Mouse (Mus musculus): Measurements from ENCODE around the gene Ccdc57. TPM values are rescaled to one million over a fixed set of nuclear protein-coding genes. Genes with fewer than 3 reads are reported as not detected.
"Not testable (repeated sequence)": the region's sequence is repeated elsewhere in the genome, so short reads cannot be mapped to it uniquely, and the experiment has no call there.

The Ccdc57 gene
- total RNA-seq, 2 experiments from 2014 or later, result 2.5 to 4.8 TPM

- DNase-seq, result no peak
These were observed 29.4 kb downstream of the Ccdc57 start for GRCm38 (mm10) chr11:120903159-120903850.

DNA sequence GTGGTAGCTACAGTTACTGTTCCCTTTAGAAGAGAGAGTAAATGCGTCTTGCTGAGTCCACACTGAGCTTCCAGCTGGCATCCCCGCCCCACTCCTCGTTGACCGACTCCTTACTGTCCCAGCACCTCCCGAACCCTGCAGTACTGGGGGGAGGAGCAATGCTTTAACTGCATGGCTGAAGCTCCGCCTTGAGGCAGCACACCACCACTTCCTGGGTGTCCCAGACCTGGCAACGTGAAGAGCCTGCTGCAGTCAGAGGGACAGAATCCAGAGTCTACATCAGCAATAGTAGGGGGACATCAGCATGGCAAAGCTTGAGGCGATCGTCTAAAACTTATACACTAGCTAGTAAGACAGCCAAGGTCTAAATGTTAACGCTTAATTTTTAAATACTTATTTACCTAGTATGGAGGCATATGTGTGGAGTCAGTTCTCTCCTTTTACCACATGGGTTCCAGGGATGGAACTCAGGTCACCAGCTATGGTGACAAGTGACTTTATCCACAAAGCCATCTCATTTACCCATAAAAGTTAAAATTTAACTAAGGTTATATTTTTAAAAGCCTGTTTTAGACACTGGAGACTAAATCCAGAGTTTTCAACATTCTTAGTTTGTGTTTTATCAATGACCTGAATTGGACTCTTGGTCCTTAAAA, 30.1 kb downstream of the Ccdc57 start:
- no peak for DNase-seq

GRCm38 (mm10) chr11:120901729-120902486, 30.8 kb downstream of the Ccdc57 start:
- DNase-seq, result no peak

- DNase-seq, result no peak
These were observed 32.1 kb downstream of the Ccdc57 start for GRCm38 (mm10) chr11:120900276-120901244.

- DNase-seq, result no peak
These were observed 34.5 kb downstream of the Ccdc57 start for GRCm38 (mm10) chr11:120898114-120898548.

DNA sequence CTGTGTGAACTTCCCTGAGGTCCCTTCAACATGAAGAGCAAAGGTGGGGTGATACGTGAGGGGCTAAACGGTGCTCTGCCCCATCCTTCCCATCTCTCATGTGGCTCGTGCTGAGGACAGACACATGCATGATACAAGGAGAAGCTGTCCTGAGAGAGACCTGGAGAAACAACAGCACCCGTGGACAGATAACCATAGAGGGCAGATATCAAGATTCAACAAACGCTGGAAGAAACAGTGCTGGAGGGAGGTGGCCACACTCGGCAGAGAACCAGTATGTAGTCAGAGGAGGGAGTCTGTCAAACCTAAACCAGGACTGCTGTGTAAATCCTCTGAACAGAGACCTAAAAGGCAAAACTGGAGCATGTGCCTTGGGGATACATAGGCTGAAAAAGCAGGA, 37.2 kb downstream of the Ccdc57 start:
- DNase-seq, result no peak

- no peak for DNase-seq
These were observed 38.3 kb downstream of the Ccdc57 start for GRCm38 (mm10) chr11:120894397-120894796.

DNA sequence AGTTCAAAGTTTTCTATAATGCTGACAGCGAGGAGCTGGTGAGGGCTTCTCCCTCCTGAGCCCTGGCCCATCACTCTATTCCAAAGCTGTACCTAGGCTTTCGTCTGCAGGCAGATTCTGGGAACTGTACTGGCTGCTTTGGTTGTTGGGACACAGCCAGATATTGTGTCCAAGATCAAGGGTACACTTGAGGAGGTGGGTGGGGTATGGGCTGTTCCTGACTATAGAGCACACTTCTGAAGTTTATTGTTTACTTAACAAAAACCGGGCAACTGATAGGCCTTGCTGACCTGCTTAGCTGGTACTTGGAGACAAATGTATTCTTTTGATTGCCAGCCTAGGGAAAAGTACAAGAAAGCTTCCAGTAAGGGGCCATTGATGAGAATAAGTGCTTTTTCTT, 43.5 kb downstream of the Ccdc57 start:
- no peak for DNase-seq

GRCm38 (mm10) chr11:120888718-120889117, 44.0 kb downstream of the Ccdc57 start:
- DNase-seq, result peak; percentile 50

DNA sequence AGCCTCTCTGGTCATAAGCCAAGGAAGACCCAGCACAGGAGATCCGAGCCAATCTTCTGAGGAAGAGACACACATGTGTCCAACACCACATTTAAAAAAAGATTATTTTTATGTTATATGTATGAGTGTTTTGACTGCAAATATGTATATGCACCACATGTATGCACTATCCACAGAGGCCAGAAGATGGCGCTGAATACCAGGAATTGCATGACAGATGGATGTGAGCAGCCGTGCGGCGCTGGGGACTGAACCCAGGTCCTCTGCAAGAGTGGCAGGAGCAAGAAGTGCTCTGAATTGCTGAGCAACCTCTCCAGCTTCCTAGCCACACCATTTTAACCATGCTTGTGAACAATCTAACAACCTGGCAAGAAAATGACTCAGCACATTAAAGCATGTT, 45.2 kb downstream of the Ccdc57 start:
- no peak for DNase-seq

- DNase-seq, result no peak
These were observed 46.2 kb downstream of the Ccdc57 start for GRCm38 (mm10) chr11:120886462-120886861.

DNA sequence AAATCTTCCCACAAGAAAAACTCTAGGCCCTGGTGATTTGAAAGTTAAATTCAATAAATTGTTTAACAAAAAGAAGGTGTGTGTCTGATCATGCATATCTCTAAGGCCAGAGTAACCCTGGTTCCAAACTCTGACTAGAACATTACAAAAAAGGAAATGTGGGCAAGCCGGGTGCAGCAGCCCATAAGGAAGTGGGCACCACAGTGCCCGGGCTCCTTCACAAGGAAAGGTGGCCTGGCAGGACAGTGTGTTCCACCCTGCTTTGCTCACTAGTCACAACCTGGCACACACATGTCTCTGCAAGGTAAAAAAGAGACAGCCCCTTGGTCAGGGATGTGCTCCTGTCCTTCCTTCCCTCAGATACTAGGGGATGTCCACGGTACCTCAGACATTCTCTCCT, 49.1 kb downstream of the Ccdc57 start:
- DNase-seq, result no peak

- no peak for DNase-seq
These were observed 49.7 kb downstream of the Ccdc57 start for GRCm38 (mm10) chr11:120882931-120883330.

- peak; percentile 31 for DNase-seq
These were observed 59.5 kb downstream of the Ccdc57 start for GRCm38 (mm10) chr11:120873206-120873605.

GRCm38 (mm10) chr11:120871521-120871920, 61.2 kb downstream of the Ccdc57 start:
- DNase-seq, result no peak

DNA sequence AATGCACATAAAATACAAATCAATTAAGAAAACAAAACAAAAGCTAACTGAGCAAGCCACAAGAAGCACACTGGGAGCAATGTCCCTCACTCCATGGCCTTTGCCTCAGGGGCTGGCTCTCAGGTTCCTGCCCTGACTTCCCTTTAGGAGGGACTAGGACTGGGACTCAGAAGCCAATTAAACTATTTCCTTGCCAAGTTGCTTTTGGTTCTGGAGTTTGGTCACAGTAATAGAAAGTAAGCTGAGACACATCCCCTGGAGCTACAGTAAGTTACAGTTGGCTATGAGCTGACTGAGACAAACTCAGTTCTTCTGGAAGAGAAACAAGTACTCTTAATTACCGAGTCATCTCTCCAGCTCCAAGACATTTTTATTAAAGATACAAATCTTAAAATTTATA, 66.9 kb downstream of the Ccdc57 start:
- no peak for DNase-seq

GRCm38 (mm10) chr11:120862819-120863218, 69.9 kb downstream of the Ccdc57 start:
- no peak for DNase-seq

DNA sequence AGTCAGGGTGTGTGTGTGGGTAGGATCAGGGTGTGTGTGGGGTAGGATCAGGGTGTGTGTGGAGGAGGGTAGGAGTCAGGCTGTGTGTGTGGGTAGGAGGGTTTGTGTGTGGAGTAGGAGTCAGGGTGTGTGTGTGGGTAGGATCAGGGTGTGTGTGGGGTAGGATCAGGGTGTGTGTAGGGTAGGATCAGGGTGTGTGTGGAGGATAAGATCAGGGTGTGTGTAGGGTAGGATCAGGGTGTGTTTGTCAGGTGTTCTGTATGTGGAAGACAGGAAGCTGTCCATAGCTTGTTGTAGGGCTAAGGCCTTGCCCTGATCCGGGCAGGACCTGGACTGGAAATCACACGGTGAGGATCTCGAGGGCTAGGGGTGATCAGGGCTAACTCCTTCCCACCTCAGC, 76.7 kb downstream of the Ccdc57 start:
- DNase-seq, result not testable (repeated sequence)

DNA sequence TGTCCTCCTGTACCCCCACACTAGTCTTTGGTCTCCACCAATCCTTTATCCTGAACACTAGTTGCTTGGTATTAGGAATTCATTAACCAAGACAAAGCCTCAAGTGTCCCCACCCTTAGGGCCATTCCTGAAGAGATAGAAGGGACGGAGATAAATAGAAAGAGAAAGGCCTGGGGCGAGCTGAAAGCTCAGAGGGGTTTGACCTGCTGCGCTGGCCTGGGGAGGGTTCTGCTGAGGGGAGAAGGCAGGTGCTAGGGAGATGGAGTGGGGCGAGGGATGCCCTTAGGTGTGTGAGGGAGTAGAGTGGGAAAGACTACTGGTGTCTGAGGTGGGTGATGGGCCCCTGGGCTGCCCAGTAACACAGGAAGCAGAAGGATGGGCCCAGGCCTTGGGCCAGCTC, 78.9 kb downstream of the Ccdc57 start:
- no peak for DNase-seq

DNA sequence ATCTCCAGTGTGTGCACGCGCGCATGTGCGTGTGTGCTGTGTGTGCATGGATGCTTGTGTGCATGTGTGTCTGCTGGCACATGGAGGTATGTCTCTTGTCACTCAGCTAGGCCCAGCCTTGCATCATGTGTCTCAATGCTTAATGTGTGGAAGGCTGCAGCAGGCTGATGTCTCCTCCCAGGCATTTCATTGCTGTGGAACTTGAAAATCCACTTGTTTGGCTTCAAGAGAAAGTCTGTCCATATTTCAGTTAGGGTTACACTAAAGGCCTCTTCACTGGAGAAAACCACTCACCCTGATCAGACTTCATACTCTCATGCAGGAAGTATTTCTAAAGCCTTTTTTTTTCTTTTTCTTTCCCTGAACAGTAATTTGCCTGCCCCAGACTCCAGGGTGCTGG, 79.5 kb downstream of the Ccdc57 start:
- DNase-seq, result no peak

DNA sequence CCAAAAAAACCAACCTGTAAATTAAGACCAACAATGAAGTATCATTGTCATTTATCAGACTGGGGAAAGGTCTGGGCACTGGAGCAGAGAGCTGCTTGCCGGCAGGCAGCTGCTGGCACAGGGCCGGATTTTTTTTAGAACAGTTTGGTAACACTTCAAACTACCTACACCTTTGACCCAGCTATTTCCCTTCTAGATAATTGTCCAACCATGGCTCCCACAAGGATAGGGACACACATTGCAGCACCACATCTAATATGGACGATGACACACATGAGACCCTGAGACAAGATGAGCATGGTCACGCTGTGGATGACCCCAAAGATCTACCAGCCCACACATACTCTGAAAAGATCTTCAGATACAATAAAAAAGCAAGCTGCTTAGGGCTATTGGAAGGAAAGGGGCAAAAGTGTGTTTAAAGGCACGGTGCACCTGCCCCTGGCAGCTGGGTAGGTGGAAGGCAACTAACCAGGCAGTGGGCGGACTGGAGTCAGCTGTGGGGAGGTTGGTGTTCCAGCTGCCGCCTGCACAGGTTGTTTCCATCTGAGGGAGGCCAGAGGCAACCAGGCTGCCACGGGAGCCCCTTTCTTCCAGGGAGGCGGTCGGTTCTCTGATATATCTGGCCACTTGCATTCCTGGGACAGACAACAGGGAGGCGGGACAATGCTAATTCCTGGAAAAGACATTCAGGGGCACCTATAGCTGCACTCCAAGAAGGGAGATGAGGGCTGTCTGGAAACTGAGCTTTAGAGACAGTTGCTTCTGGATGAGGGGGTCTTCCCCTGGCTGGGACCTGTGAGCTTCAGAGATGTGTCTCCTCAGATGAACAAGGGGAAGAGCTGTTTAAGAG, 80.4 kb downstream of the Ccdc57 start:
- no peak for DNase-seq

Data from gastrocnemius, postnatal 10 days (tissue).